27 mouse cellular contexts compared by ENCODE assay signal in the genomic region with DNA sequence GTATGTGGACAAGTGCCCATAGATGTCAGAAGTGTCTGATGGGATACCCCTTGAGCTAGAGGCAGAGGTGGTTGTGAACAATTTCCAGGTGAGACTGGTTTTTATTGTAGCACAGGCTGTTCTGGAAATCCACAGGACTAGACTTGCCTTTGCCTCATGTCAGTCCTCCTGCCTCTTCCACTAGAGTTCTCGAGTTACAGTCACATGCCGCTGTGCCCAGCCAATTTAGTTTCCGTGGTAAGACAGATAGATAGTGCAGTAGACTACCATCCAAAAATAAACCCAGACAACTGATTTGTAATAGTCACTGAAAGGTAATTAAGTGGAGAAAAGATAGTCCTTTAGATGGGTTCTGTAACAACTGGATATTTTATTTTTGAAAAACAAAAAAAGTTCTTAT. TPM values are rescaled to one million over a fixed set of nuclear protein-coding genes. Genes with fewer than 3 reads are reported as not detected.
DNase-seq lines count a peak whose midpoint lies in the region; ATAC-seq lines count a peak whose summit lies in the region.
"Had no signal": no experiment of that assay in that cellular context is flagged by ENCODE, and none has a peak within 500 bp of the region (broad histone marks: within the 10 kb centered on the region; RNA-seq: fewer than 3 reads in every experiment).

No protein-coding gene starts in this region.

- peak; percentile 49 to 66 for DNase-seq in heart, adult 18-20 months
- no peak for DNase-seq in heart, postnatal 25 days (ENCODE audit: low spot score)
- DNase-seq in 3T3-L1 (ENCODE audit: low read depth, low spot score), result peak; percentile 59
- peak; percentile 66 for DNase-seq in 416B (ENCODE audit: low read depth)
- DNase-seq in kidney, adult 8-10 months, result no peak
- DNase-seq: adrenal gland, adult 8-10 months; cerebellum, adult 9-10 months; cerebellum, postnatal 36 days; embryo, embryonic 11 days; gastrocnemius, postnatal 10 days; kidney, adult 2 months; kidney, postnatal 4 days; lung, postnatal 36 days; thymus, postnatal 4 days had no signal

- no peaks in the 10 kb centered on the region for H3K9me3 ChIP-seq in heart, embryonic 15.5 days (replicated peaks)
- H3K9me3 ChIP-seq: embryonic facial prominence, embryonic 13.5 days; intestine, embryonic 15.5 days; limb, embryonic 13.5 days; megakaryocyte, embryonic 14.5 days; midbrain, embryonic 12.5 days; neural tube, embryonic 13.5 days had no signal

- H3K36me3 ChIP-seq in heart, embryonic 15.5 days, result peaks cover 54% of the 10 kb centered on the region

- H3K4me3 ChIP-seq in heart, embryonic 15.5 days, result no peak overlapping the region
- H3K4me3 ChIP-seq: embryonic facial prominence, embryonic 13.5 days; erythroblast, embryonic 14.5 days; intestine, embryonic 15.5 days; limb, embryonic 13.5 days; megakaryocyte, embryonic 14.5 days; midbrain, embryonic 12.5 days; neural tube, embryonic 13.5 days had no signal

- peaks cover 5% of the 10 kb centered on the region; the same call in 1 of the 2 replicates for H3K4me1 ChIP-seq in heart, embryonic 15.5 days (replicated peaks)
- H3K4me1 ChIP-seq: embryonic facial prominence, embryonic 13.5 days; intestine, embryonic 15.5 days; limb, embryonic 13.5 days; midbrain, embryonic 12.5 days; neural tube, embryonic 13.5 days had no signal

- intact Hi-C loops in heart, postnatal 25 days (cut with DNase I), result no loop called here

- no peaks in the 10 kb centered on the region for H3K27me3 ChIP-seq in heart, embryonic 15.5 days
- H3K27me3 ChIP-seq: embryonic facial prominence, embryonic 13.5 days; intestine, embryonic 15.5 days; limb, embryonic 13.5 days; megakaryocyte, embryonic 14.5 days; midbrain, embryonic 12.5 days; neural tube, embryonic 13.5 days had no signal

- 43% methylated on average over 3 of the region's 3 CpGs for WGBS in heart, embryonic 15.5 days

- H3K27ac ChIP-seq in heart, embryonic 15.5 days, result peak overlapping the region; percentile 60
- H3K27ac ChIP-seq: embryonic facial prominence, embryonic 13.5 days; intestine, embryonic 15.5 days; kidney, postnatal 0 days; limb, embryonic 13.5 days; midbrain, embryonic 12.5 days; neural tube, embryonic 13.5 days had no signal

- H3K4me2 ChIP-seq in heart, embryonic 15.5 days, result no peak overlapping the region
- H3K4me2 ChIP-seq: embryonic facial prominence, embryonic 13.5 days; intestine, embryonic 15.5 days; limb, embryonic 13.5 days; liver, embryonic 11.5 days; midbrain, embryonic 12.5 days; neural tube, embryonic 13.5 days had no signal

- no peak; the same call in 1 of the 2 replicates for ATAC-seq in heart, embryonic 15.5 days (replicated peaks; ENCODE audit: insufficient number of reproducible peaks, insufficient read depth, low FRiP score, low read depth)
- ATAC-seq in megakaryocyte, adult 5-6 weeks (ENCODE audit: poor library complexity, severe bottlenecking), result no peak
- ATAC-seq: forebrain, embryonic 16.5 days; hindbrain, embryonic 16.5 days; intestine, embryonic 15.5 days had no signal

- no peak overlapping the region for H3K9ac ChIP-seq in heart, embryonic 15.5 days
- H3K9ac ChIP-seq: embryonic facial prominence, embryonic 13.5 days; intestine, embryonic 15.5 days; limb, embryonic 13.5 days; midbrain, embryonic 12.5 days; neural tube, embryonic 13.5 days had no signal

RNA-seq across cellular contexts. Expression of gene Baz1b, which starts 15.7 kb away (rescaled TPM):
- total RNA-seq in heart, adult 18-20 months (2021), result 10 to 100 TPM; 39.2 to 43.7 TPM
- 10 to 100 TPM; 38.2 to 45.3 TPM for total RNA-seq in heart, postnatal 25 days (2021)
- 20.9 and 25.8 TPM in 2 replicates for polyA plus RNA-seq in heart, embryonic 15.5 days (2015; fragmentation: Nextera tagmentation; extraction: Ambion mirVana)
- total RNA-seq in megakaryocyte, adult 5-6 weeks (2015), result 66.1 and 71.1 TPM in 2 replicates
- 129 and 134 TPM in 2 replicates for total RNA-seq in megakaryocyte, adult 5-6 weeks (2017)

RNA-seq across cellular contexts. Expression of gene Bcl7b, which starts 34.7 kb away (rescaled TPM):
- 10 to 100 TPM; 47.0 to 47.8 TPM for total RNA-seq in heart, adult 18-20 months (2021)
- total RNA-seq in heart, postnatal 25 days (2021), result 10 to 100 TPM; 35.1 to 35.2 TPM
- 39.3 and 39.4 TPM in 2 replicates for polyA plus RNA-seq in heart, embryonic 15.5 days (2015; fragmentation: Nextera tagmentation; extraction: Ambion mirVana)
- total RNA-seq in megakaryocyte, adult 5-6 weeks (2015), result 23.5 and 46.6 TPM in 2 replicates
- total RNA-seq in megakaryocyte, adult 5-6 weeks (2017), result 27.4 and 38.8 TPM in 2 replicates

RNA-seq across cellular contexts. Expression of gene Fzd9, which starts 48.3 kb away (rescaled TPM):
- total RNA-seq in heart, adult 18-20 months (2021), result 1 to 10 TPM; 1.6 to 2.2 TPM
- under 1 TPM; 0.61 to 0.73 TPM for total RNA-seq in heart, postnatal 25 days (2021)
- 5.0 and 7.4 TPM in 2 replicates for polyA plus RNA-seq in heart, embryonic 15.5 days (2015; fragmentation: Nextera tagmentation; extraction: Ambion mirVana)
- not detected in 2 replicates for total RNA-seq in megakaryocyte, adult 5-6 weeks (2015)
- 0.26 TPM in 1 of 2 replicates, not detected in the other for total RNA-seq in megakaryocyte, adult 5-6 weeks (2017)

RNA-seq across cellular contexts. Expression of gene Tbl2, which starts 53.3 kb away (rescaled TPM):
- total RNA-seq in heart, adult 18-20 months (2021), result 10 to 100 TPM in 1 of 2 experiments, 1 to 10 TPM in 1; 9.5 to 11.3 TPM
- 10 to 100 TPM; 11.2 to 14.6 TPM for total RNA-seq in heart, postnatal 25 days (2021)
- 17.2 and 20.2 TPM in 2 replicates for polyA plus RNA-seq in heart, embryonic 15.5 days (2015; fragmentation: Nextera tagmentation; extraction: Ambion mirVana)
- 5.5 and 5.7 TPM in 2 replicates for total RNA-seq in megakaryocyte, adult 5-6 weeks (2015)
- 12.6 and 15.0 TPM in 2 replicates for total RNA-seq in megakaryocyte, adult 5-6 weeks (2017)

Comparison
In these comparisons a context has a peak if more than half of its experiments do, and no peak if none do; other contexts are left out.
1. DNase-seq: peak in heart, adult 18-20 months (2 of 2), 3T3-L1 (single experiment) and 416B (single experiment); none in heart, postnatal 25 days (single experiment) and kidney, adult 8-10 months (0 of 2).